Mouse (Mus musculus): ENCODE results near the gene Ugt2b38.
"Not testable (repeated sequence)": the region's sequence is repeated elsewhere in the genome, so short reads cannot be mapped to it uniquely, and the experiment has no call there.

Ugt2b38 gene

GRCm38 (mm10) chr5:87424041-87424440 is at the start of gene Ugt2b38:
Ugt2b38 (minus strand) TSS chr5:87424203.
- DNase-seq (ENCODE audit: low spot score in 2 of 2), result not testable (repeated sequence)

GRCm38 (mm10) chr5:87458810-87459209 is 34.8 kb upstream of the Ugt2b38 start:
- no peak for DNase-seq (ENCODE audit: low spot score in 2 of 2)

GRCm38 (mm10) chr5:87457701-87458100 is 33.7 kb upstream of the Ugt2b38 start:
- no peak for DNase-seq (ENCODE audit: low spot score in 2 of 2)

DNA sequence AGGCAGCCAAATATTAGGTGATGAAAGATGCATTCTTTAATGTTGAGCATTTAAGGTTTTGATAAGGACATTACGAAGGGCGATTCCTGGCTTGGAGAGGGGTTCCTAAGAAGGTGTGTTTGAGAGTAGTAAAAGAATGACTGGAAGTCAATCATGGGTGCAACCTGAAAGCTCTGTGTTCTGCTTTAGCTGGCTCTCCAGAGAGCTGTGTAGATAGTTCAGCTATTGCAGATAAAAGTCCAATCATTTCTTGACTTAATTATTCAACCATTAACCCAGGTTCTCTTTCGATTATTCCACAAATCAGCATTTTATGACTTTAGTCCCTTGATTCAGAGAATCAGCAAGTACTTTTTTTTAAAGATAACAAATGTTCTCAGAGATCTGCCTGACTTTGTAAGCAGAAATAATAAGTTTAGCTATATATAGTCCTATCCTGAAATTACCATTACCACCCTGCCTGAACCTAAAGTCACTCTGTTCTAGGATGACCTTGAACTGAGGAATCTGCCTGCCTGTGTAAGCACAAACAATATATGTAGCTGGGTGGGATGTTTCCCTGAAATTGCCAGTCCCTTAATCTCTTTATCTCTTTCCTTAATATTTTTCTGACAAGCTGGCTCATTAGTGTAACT is 32.3 kb upstream of the Ugt2b38 start:
- no peak for DNase-seq (ENCODE audit: low spot score in 2 of 2)

DNA sequence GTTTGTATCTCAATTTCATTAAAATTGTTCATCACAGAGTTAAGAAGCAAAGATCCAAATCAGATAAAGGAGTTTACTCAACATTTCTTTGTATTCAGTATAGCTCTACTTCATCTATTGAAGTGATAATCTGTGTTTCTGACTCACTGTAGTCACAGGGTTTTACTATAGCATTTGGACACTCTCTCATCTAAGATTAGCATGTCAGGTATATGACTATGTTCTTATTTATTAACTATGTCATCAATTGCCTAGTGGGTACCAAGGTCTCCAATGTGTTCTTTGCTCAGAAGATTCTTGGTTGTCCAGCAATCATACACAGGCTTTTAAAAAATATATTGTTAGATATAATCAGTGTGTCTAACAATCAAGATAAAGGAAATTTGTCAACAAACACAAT is 31.5 kb upstream of the Ugt2b38 start:
- no peak for DNase-seq (ENCODE audit: low spot score in 2 of 2)

- not testable (repeated sequence) for DNase-seq (ENCODE audit: low spot score in 2 of 2)
Observed at GRCm38 (mm10) chr5:87452514-87452913, 28.5 kb upstream of the Ugt2b38 start.

DNA sequence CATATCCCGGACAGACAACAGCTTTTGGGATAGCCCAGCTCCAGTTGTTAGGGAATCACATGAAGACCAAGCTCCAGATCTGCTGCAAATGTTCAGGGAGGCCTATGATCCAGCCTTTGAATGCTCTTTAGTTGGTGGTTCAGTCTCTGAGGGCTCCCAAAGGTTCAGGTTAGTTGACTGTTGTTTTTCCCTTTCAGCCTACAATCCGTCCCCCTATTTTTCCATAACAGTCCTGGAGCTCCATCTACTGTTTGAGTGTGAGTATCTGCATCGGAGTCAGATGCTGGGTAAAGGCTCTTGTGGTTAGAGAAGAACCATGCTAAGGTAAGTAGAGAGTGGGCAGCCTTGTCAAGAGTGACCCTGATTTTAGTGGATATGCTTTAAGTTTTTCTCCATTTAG is 12.3 kb upstream of the Ugt2b38 start:
- DNase-seq (ENCODE audit: low spot score in 2 of 2), result no peak

GRCm38 (mm10) chr5:87425676-87426075 is 1.7 kb upstream of the Ugt2b38 start:
- DNase-seq (ENCODE audit: low spot score in 2 of 2), result no peak

- DNase-seq (ENCODE audit: low spot score in 2 of 2), result no peak
Observed at GRCm38 (mm10) chr5:87396968-87397367, 27.0 kb downstream of the Ugt2b38 start.

GRCm38 (mm10) chr5:87390818-87391217 is 33.2 kb downstream of the Ugt2b38 start:
- no peak for DNase-seq (ENCODE audit: low spot score in 2 of 2)

GRCm38 (mm10) chr5:87380234-87380633 is 43.8 kb downstream of the Ugt2b38 start:
- no peak for DNase-seq (ENCODE audit: low spot score in 2 of 2)

DNA sequence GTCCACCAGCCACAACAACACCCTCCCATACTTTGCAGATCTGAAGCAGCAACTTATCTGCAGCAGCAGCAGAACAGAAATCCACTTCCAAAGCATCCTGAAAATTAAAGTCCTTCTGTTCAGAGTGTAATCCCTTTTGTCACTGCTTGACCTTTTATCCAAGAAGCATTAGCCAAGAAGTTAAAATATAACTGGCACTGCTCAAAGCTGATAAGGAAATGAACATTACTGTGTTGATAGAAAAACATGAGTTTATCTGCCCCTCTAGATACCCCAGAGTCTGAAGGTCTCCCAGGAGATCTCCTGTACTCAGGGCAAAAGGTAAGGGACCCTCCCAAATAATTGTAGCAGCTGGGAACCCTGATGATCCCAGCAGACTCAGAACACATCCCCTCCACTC is 44.2 kb downstream of the Ugt2b38 start:
- no peak for DNase-seq (ENCODE audit: low spot score in 2 of 2)

DNA sequence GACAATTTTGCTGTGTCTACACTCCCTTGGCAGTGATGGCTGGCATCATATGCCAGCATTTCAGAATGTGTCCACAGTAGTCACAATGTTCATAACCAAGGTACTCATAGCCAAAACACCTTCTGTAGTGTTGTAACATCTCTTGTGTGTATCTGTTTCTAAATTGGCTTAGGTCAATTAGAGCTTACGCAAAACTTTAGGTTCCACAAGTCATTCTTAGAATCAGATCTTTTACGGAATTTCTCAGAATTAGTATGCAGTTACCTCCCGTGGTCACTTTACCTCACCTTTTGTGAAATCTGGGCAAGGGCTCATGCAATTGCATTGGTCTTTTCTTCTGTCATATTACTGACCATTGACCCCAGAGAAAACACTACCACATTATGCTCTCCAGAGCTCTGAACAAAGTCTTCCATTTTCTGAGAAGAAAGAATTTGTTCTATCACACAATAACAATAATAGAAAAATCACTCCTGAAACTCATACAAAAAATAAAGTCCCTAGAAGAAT is 48.1 kb downstream of the Ugt2b38 start:
- DNase-seq (ENCODE audit: low spot score in 2 of 2), result no peak

DNA sequence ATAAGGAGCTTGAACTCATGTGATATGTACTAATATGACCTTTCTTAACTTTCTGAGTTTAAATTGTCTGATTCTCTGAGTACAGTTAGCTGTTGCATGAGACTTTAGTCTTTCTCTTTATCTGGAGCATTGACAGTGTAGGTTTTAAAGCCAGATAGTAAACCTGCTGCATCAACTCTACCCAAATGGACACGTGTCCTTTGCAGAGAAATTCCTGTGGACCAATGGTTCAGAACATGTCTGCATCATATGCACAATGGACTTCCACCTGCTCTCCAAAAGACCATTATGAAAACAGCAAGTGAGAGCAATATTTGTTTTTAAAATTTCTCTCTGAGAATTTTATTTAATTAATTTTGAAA is 50.5 kb downstream of the Ugt2b38 start:
- no peak for DNase-seq (ENCODE audit: low spot score in 2 of 2)

- DNase-seq (ENCODE audit: low spot score in 2 of 2), result not testable (repeated sequence)
Observed at GRCm38 (mm10) chr5:87372788-87373501, 51.1 kb downstream of the Ugt2b38 start.
